Mouse (Mus musculus) 3T3-L1 (cell line): ENCODE results near the gene Pkdrej.
A peak's percentile ranks its signal among the peaks of the same experiment; 100 is the strongest.
"Not testable (repeated sequence)": the region's sequence is repeated elsewhere in the genome, so short reads cannot be mapped to it uniquely, and the experiment has no call there.

Experiments
- DNase-seq: peaks from one replicate; pipeline ENCODE4 v3.0.0-alpha.2; 2015; ENCODE audit warnings: low read depth, low spot score

Gene Pkdrej

GRCm38 (mm10) chr15:85821203-85822010 is at the start of gene Pkdrej:
Gene Pkdrej (minus strand): TSS chr15:85821734.
- no peak for DNase-seq

GRCm38 (mm10) chr15:85867696-85868095 is 46.2 kb upstream of the Pkdrej start:
- DNase-seq, result peak; percentile 79

GRCm38 (mm10) chr15:85865913-85866312 is 44.4 kb upstream of the Pkdrej start:
- not testable (repeated sequence) for DNase-seq

- DNase-seq, result peak; percentile 96
Measured at GRCm38 (mm10) chr15:85859490-85860031, 38.0 kb upstream of the Pkdrej start, which contains the start of gene Gtse1. Gene Gtse1 (plus strand): TSS chr15:85859745.

GRCm38 (mm10) chr15:85858980-85859489 is 37.5 kb upstream of the Pkdrej start:
- no peak for DNase-seq

- DNase-seq, result peak; percentile 15
Measured at GRCm38 (mm10) chr15:85851656-85852392, 30.3 kb upstream of the Pkdrej start.

GRCm38 (mm10) chr15:85845071-85845470 is 23.5 kb upstream of the Pkdrej start:
- DNase-seq, result no peak

GRCm38 (mm10) chr15:85841796-85842360 is 20.3 kb upstream of the Pkdrej start:
- DNase-seq, result no peak

GRCm38 (mm10) chr15:85840983-85841382 is 19.4 kb upstream of the Pkdrej start:
- DNase-seq, result no peak

GRCm38 (mm10) chr15:85836887-85837286 is 15.4 kb upstream of the Pkdrej start:
- DNase-seq, result no peak

GRCm38 (mm10) chr15:85835335-85835734 is 13.8 kb upstream of the Pkdrej start:
- peak; percentile 13 for DNase-seq

GRCm38 (mm10) chr15:85832599-85832998 is 11.1 kb upstream of the Pkdrej start:
- no peak for DNase-seq

GRCm38 (mm10) chr15:85831954-85832590 is 10.5 kb upstream of the Pkdrej start, which contains the start of gene Ttc38:
Gene Ttc38 (plus strand): TSS chr15:85832306.
- DNase-seq, result peak; percentile 49

- no peak for DNase-seq
Measured at GRCm38 (mm10) chr15:85829470-85829869, 7.9 kb upstream of the Pkdrej start.

- DNase-seq, result no peak
Measured at GRCm38 (mm10) chr15:85828071-85828470, 6.5 kb upstream of the Pkdrej start.

GRCm38 (mm10) chr15:85826676-85827075 is 5.1 kb upstream of the Pkdrej start:
- no peak for DNase-seq

GRCm38 (mm10) chr15:85822011-85822359 is 451 bp upstream of the Pkdrej start:
- no peak for DNase-seq

GRCm38 (mm10) chr15:85813428-85813827 is 8.1 kb downstream of the Pkdrej start:
- DNase-seq, result no peak

- DNase-seq, result peak; percentile 95
Measured at GRCm38 (mm10) chr15:85811535-85812277, 9.8 kb downstream of the Pkdrej start, which contains the start of gene Cdpf1. Gene Cdpf1 (minus strand): TSS chr15:85811697.

GRCm38 (mm10) chr15:85810806-85811521 is 10.6 kb downstream of the Pkdrej start:
- DNase-seq, result peak; percentile 32
